Mouse (Mus musculus) stomach, embryonic 14.5 days (tissue): ENCODE results near the gene 4930402F06Rik. TPM values are rescaled to one million over a fixed set of nuclear protein-coding genes. Genes with fewer than 3 reads are reported as not detected.

ENCODE experiments used
- ATAC-seq: fragments of 200-750 bp; cut with Nextera tagmentation; 2 replicates; pipeline ENCODE4 v1.8.0; 2017; ENCODE audit warnings: low read depth, moderate TSS enrichment; ENCODE audit not compliant: insufficient number of reproducible peaks, insufficient read depth, low FRiP score
- H3K27ac ChIP-seq: fragments of 300-500 bp; sonication (generic); 2 replicates; pipeline ENCODE4 v1.5.1; 2014; ENCODE audit warnings: mild to moderate bottlenecking, low read length, moderate library complexity, mixed read lengths
- H3K27me3 ChIP-seq: fragments of 300-500 bp; sonication (generic); 2 replicates; pipeline ENCODE4 v1.6.1; 2014; ENCODE audit warnings: low read length, control low read depth, mixed read lengths; ENCODE audit not compliant: control insufficient read depth, insufficient read depth
- H3K36me3 ChIP-seq: fragments of 300-500 bp; sonication (generic); 2 replicates; pipeline ENCODE4 v1.6.1; 2014; ENCODE audit warnings: mild to moderate bottlenecking, control low read depth, low read length, moderate library complexity, mixed read lengths; ENCODE audit not compliant: control insufficient read depth, insufficient read depth
- H3K4me1 ChIP-seq: fragments of 300-500 bp; sonication (generic); 2 replicates; pipeline ENCODE4 v1.6.1; 2014; ENCODE audit warnings: low read length, control low read depth, mixed read lengths; ENCODE audit not compliant: control insufficient read depth, insufficient read depth
- H3K4me2 ChIP-seq: fragments of 300-500 bp; sonication (generic); replicated peaks from 2 replicates; pipeline ENCODE4 v1.6.1; 2014; ENCODE audit warnings: low read depth, low read length, control low read depth
- H3K4me3 ChIP-seq: fragments of 300-500 bp; sonication (generic); 2 replicates; pipeline ENCODE4 v1.5.1; 2014; ENCODE audit warnings: low read depth, low read length, control low read depth
- H3K9ac ChIP-seq: fragments of 300-500 bp; sonication (generic); replicated peaks from 2 replicates; pipeline ENCODE4 v1.6.1; 2014; ENCODE audit warnings: low read depth, mild to moderate bottlenecking, control low read depth, low read length, moderate library complexity, mixed read lengths
- H3K9me3 ChIP-seq: fragments of 300-500 bp; sonication (generic); 2 replicates; pipeline ENCODE4 v1.6.1; 2016; ENCODE audit warnings: low read depth, low read length, control low read depth; ENCODE audit not compliant: control insufficient read depth
- WGBS: fragments of 180-500 bp; shearing (Covaris S2); extraction: QIAGEN DNeasy Blood & Tissue Kit; methylation state at CpG from one replicate; pipeline ENCODE4 v1.1.7; 2014; 5-methylcytosine and 5-hydroxymethylcytosine counted together
- polyA plus RNA-seq: library from polyadenylated mRNA; unstranded; fragments of >200 nt; fragmentation: Nextera tagmentation; extraction: Ambion mirVana; gene quantifications from 2 replicates; pipeline ENCODE4 v1.2.1, GENCODE M21; 2014

Gene 4930402F06Rik
- polyA plus RNA-seq, 1 experiment from 2014 or later = not detected

DNA sequence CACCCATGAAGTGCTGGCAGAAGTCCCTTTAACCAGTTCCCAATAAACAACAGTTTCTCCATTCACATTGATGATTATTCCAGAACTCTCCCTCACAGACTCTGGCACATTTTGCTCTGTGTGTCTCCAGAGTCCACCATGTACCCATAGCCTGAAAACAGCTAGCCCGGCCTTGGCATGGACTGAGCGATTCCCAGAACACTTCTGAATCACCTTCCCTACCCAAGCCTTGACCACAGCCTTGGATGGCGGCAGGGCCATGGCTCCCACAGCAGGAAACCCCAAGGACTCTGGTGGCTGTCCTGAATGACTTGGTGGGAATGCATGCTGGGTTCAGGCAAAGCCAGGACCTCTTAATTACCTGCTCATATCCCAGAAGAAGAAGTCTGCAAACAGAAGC is 43.5 kb upstream of the 4930402F06Rik start:
- Histone ChIP-seq H3K9ac (no peak overlapping the region), H3K4me3 (no peak overlapping the region), H3K4me1 (peaks cover 34% of the 10 kb centered on the region; the same call in 1 of the 2 replicates), H3K27ac (no peak overlapping the region), H3K9me3 (no peaks in the 10 kb centered on the region), H3K27me3 (no peaks in the 10 kb centered on the region), H3K36me3 (no peaks in the 10 kb centered on the region), H3K4me2 (no peak overlapping the region)
- 91% methylated on average over 3 of the region's 3 CpGs for WGBS
- ATAC-seq = no peak

DNA sequence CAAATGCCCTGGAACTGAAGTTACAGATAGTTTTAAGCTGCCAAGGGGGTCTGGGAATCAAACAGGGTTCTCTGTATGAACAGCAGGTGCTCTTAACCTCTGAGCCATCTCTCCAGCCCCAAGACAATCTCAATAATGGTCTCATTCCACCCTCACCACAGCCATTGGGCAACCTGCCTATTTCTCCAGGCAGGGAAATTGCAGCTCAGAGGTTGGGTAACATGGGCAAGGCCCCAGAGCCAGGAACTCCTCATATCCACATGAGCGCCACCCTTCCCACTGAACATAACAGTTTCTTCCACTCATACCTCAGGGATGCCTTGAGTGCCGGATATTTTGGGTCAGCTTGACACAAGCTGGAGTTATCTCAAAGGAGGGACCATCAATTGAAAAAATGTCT is 40.8 kb upstream of the 4930402F06Rik start:
- peaks cover 35% of the 10 kb centered on the region; the same call in 1 of the 2 replicates for H3K4me1 ChIP-seq
- H3K4me2 ChIP-seq = no peak overlapping the region
- no peak overlapping the region for H3K9ac ChIP-seq
- WGBS = 94% methylated on average over 2 of the region's 2 CpGs
- no peaks in the 10 kb centered on the region for H3K36me3 ChIP-seq
- H3K27me3 ChIP-seq = no peaks in the 10 kb centered on the region
- no peak overlapping the region for H3K4me3 ChIP-seq
- H3K27ac ChIP-seq = no peak overlapping the region
- H3K9me3 ChIP-seq = no peaks in the 10 kb centered on the region
- ATAC-seq = no peak

DNA sequence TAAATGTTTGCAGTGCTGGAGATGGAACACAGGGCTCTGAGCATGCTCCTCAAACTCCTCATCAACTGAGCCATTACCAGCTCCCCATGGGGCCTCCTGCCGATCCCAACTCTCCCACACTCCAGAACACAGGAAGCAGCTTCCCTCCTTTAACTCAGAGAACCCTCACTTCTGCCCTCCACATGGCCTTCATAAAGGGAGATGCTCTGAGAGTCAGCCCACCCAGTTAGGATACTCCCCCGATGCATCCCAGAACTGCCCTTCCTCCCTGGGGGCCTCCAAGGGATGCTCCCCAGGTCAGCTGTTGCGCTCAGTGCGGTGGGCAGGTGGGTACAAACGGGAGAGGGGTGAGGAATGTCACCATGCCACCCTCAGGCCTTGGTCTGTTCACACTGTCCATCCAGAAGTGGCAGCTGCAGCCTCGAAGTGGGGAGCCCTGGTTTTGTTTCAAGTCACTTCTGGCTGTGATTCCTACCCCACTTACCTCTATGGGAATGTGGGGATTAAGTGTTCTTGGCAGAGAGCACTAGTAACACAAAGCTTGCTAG is 37.7 kb upstream of the 4930402F06Rik start:
- Histone ChIP-seq H3K27ac (no peak overlapping the region), H3K4me2 (no peak overlapping the region), H3K4me3 (no peak overlapping the region), H3K4me1 (peaks cover 33% of the 10 kb centered on the region), H3K9ac (no peak overlapping the region), H3K36me3 (no peaks in the 10 kb centered on the region), H3K9me3 (no peaks in the 10 kb centered on the region), H3K27me3 (no peaks in the 10 kb centered on the region)
- 0 out of 2 replicates have a peak, but pooled peaks have one; percentile 19 for ATAC-seq
- 65% methylated on average over 6 of the region's 6 CpGs for WGBS

DNA sequence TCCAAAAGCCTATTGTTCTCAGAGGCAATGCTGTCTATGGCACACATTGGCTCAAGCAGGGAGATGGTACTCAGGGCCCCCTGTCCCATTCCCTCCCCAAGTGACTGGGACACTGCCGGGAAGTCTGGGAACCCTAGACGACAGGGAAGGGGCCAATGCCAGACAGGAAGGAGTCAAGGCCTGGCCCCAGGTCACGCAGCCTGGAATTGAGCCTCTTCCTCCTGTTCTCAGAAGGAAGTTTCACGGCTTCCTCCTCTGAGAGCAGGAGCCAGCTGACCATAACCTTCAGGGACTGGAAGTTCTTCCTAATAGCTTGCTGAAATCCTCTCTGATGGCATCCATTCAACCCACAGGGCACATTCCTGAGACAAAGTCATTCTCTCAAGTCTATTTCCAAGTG is 36.5 kb upstream of the 4930402F06Rik start:
- 69% methylated on average over 4 of the region's 4 CpGs for WGBS
- Histone ChIP-seq H3K9me3 (no peaks in the 10 kb centered on the region), H3K27ac (peak overlapping the region; percentile 35; the same call in 1 of the 2 replicates), H3K36me3 (no peaks in the 10 kb centered on the region), H3K4me2 (no peak overlapping the region), H3K4me1 (peaks cover 33% of the 10 kb centered on the region), H3K27me3 (no peaks in the 10 kb centered on the region), H3K4me3 (no peak overlapping the region), H3K9ac (no peak overlapping the region)
- ATAC-seq = no peak

DNA sequence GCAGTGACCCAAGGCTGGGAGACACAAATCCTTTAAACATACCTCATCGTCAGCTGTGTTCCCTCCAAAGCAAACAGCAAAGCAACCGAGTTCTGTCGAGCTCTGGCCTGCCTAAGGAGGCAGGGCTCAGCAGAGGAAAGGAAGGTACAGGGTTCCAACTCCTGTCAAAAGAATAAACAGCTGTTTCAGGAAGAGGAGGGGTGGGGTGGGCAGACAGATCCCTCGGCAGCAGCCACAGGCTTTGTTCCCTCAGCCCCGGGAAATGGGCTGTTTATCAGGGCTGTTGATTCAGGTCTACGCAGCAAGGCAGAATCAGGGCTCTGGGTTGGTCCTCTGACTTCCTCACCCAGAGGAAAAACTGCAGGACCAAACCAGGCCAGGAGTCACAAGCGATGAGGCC is 35.5 kb upstream of the 4930402F06Rik start:
- H3K9me3 ChIP-seq = no peaks in the 10 kb centered on the region
- no peak overlapping the region for H3K9ac ChIP-seq
- H3K4me1 ChIP-seq = peaks cover 33% of the 10 kb centered on the region
- ATAC-seq = peak; percentile 35
- no peak overlapping the region for H3K4me3 ChIP-seq
- WGBS = 10% methylated on average over 7 of the region's 7 CpGs
- no peaks in the 10 kb centered on the region for H3K27me3 ChIP-seq
- no peaks in the 10 kb centered on the region for H3K36me3 ChIP-seq
- peak overlapping the region; percentile 35; the same call in 1 of the 2 replicates for H3K27ac ChIP-seq
- H3K4me2 ChIP-seq = peak overlapping the region; percentile 13; the same call in 1 of the 2 replicates

DNA sequence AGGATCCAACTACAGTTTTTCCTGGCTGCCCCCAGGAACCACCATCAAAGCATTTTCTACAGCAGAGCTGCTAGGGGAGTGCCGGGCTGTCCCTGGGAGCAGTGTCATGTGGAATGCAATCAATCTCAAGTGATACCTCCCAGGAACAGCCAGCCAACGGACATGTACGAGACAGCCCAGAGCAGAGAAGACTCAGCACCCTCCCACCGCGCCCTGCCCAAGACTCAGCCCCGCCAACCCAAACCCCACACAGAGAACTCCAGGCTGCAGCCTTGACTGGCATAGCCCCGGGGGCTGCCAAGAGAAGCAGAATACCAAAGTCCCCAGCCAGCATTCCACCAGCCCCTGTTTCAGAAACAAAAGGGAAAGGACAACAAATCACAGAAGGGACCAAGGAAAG is 35.0 kb upstream of the 4930402F06Rik start:
- WGBS = 7% methylated on average over 7 of the region's 7 CpGs
- no peaks in the 10 kb centered on the region for H3K9me3 ChIP-seq
- ATAC-seq = 0 out of 2 replicates have a peak, but pooled peaks have one; percentile 46
- H3K27ac ChIP-seq = peak overlapping the region; percentile 35; the same call in 1 of the 2 replicates
- H3K36me3 ChIP-seq = no peaks in the 10 kb centered on the region
- peaks cover 33% of the 10 kb centered on the region for H3K4me1 ChIP-seq
- no peak overlapping the region for H3K4me3 ChIP-seq
- no peaks in the 10 kb centered on the region for H3K27me3 ChIP-seq
- peak overlapping the region; percentile 13; the same call in 1 of the 2 replicates for H3K4me2 ChIP-seq
- no peak overlapping the region for H3K9ac ChIP-seq

DNA sequence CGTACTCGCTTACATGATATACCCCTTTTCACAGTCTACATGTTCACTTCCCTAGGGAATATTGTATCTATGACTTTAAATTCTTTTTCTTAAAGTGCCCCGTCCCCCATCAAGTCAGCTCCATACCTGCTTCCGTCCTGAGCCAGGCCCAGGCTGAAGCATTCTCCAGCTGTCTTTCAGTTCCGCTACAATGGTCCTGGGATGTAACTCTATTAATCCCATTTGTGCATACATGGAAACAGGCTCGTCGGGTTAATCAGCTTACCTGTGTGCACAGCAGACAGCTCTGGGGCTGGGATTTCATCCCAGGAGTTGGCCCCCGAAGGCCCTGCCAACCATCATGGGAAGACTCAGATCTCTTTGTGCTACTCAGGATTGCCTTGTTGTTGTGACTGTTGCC is 33.8 kb upstream of the 4930402F06Rik start:
- no peak overlapping the region for H3K4me2 ChIP-seq
- no peak for ATAC-seq
- H3K9me3 ChIP-seq = no peaks in the 10 kb centered on the region
- H3K27me3 ChIP-seq = no peaks in the 10 kb centered on the region
- no peaks in the 10 kb centered on the region for H3K36me3 ChIP-seq
- H3K4me3 ChIP-seq = no peak overlapping the region
- WGBS = 79% methylated on average over 8 of the region's 8 CpGs
- peaks cover 33% of the 10 kb centered on the region for H3K4me1 ChIP-seq
- no peak overlapping the region for H3K9ac ChIP-seq
- H3K27ac ChIP-seq = no peak overlapping the region

DNA sequence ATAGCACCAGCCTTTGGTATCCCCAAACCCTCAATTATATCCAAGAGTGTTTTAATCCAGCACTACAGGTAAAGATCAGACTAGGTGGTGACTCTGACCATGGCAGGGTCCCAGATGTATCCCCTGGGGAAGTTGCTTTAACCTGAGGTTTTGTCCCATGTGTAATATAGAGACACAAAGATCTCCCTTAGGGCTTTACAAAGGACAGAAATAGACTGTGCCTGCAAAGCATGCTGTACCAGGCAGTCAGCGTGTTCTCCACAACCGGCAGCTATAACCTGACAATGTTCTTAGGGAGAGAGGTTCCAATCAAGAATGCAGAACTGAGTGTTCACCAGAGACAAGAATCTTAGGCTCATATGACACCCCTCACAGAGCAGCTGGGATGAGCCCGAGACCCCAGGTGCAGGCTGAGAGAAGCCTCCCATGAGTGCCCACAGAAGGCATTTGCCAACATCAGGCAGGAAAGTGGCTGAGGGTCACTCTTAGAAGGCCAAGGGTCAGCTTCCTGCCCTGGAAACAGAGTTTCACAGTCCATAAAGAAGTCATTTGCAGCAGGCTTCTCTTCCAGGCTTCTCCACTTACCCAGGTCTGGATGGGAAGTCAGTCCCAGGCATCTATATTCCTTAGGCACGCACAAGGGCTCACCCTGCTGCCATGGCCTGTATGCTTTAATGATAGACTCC is 31.8 kb upstream of the 4930402F06Rik start:
- Histone ChIP-seq H3K27ac (no peak overlapping the region), H3K27me3 (no peaks in the 10 kb centered on the region), H3K36me3 (no peaks in the 10 kb centered on the region), H3K4me3 (no peak overlapping the region), H3K4me2 (no peak overlapping the region), H3K9me3 (no peaks in the 10 kb centered on the region), H3K9ac (no peak overlapping the region), H3K4me1 (peaks cover 19% of the 10 kb centered on the region)
- no peak for ATAC-seq
- WGBS = 79% methylated on average over 4 of the region's 4 CpGs
